Mouse (Mus musculus) CH12.LX (cell line): ENCODE results near the gene Efhc2.

Source experiments
- CHD1 ChIP-seq: IDR thresholded peaks from 2 replicates; pipeline ENCODE4 v1.6.1; 2012; ENCODE audit warnings: low read depth, low read length, improper control_type of control experiment, inconsistent platforms
- CTCF ChIP-seq, 2 experiments: IDR thresholded peaks in 1 of 2; conservative IDR thresholded peaks in 1 of 2; 2 replicates each; pipeline ENCODE4 v1.5.1; 2011 to 2012; ENCODE audit warnings: low read depth in 2 of 2, low read length in 2 of 2, improper control_type of control experiment in 1 of 2, inconsistent platforms in 1 of 2, mild to moderate bottlenecking in 1 of 2, moderate library complexity in 1 of 2
- ELF1 ChIP-seq: IDR thresholded peaks from 2 replicates; pipeline ENCODE4 v1.6.1; 2014; ENCODE audit warnings: low read depth, mild to moderate bottlenecking, inconsistent platforms, low read length, improper control_type of control experiment
- EP300 ChIP-seq: IDR thresholded peaks from 2 replicates; pipeline ENCODE4 v1.6.1; 2011; ENCODE audit warnings: low read length, improper control_type of control experiment
- POLR2A ChIP-seq: IDR thresholded peaks from 2 replicates; pipeline ENCODE4 v1.6.1; 2011; ENCODE audit warnings: low read depth, mild to moderate bottlenecking, improper control_type of control experiment, low read length
- SIN3A ChIP-seq: IDR thresholded peaks from 2 replicates; pipeline ENCODE4 v1.6.1; 2012; ENCODE audit warnings: low read length, improper control_type of control experiment, inconsistent platforms

GRCm38 (mm10) chrX:17165638-17166037 lies 153.5 kb downstream of the Efhc2 start:
- TF ChIP-seq CHD1 = no peak
- TF ChIP-seq EP300 = no peak
- TF ChIP-seq POLR2A = no peak
- TF ChIP-seq CTCF (conservative IDR thresholded peaks at IDR 0.05 in 1 of 2, IDR thresholded peaks at IDR 0.05 in 1 of 2; ENCODE audit: low read depth in 2 of 2, low read length in 2 of 2) = no peak
- TF ChIP-seq ELF1 = no peak
- no peak for TF ChIP-seq SIN3A
